30 mouse cellular contexts compared by ENCODE assay signal in the genomic region with DNA sequence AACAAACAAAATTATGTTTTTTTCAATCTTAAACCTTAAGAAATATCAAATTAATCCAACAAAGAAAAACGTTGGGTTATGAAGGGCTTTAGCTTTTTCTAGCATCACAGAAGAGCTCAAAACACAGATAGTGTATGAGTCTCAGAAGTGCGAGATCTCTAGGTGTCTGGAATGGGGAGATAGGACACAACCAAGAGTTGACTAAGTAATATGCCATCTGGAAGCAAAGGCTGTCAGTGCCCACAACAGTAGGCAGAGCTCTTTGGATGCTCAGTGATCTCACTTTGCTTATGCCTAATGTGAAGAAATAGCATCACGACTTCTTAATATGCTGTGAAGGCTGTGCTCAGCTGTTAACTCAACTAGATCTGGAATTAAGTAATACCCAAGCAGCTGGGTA.
DNase-seq lines count a peak whose midpoint lies in the region; ATAC-seq and TF ChIP-seq lines count a peak whose summit lies in the region.
"Had no signal": no experiment of that assay in that cellular context is flagged by ENCODE, and none has a peak within 500 bp of the region (broad histone marks: within the 10 kb centered on the region; RNA-seq: fewer than 3 reads in every experiment).

No protein-coding gene starts in this region.

- H3K4me3 ChIP-seq in stomach, embryonic 15.5 days (replicated peaks): no peak overlapping the region
- no peak overlapping the region for H3K4me3 ChIP-seq in stomach, postnatal 0 days (ENCODE audit: low read depth, low read length)
- no peak overlapping the region for H3K4me3 ChIP-seq in liver, embryonic 12.5 days
- no peak overlapping the region for H3K4me3 ChIP-seq in liver, postnatal 0 days (ENCODE audit: low read depth, low read length)
- H3K4me3 ChIP-seq in kidney, embryonic 15.5 days (replicated peaks): no peak overlapping the region
- H3K4me3 ChIP-seq: embryonic facial prominence, embryonic 12.5 days; hindbrain, embryonic 10.5 days; hindbrain, embryonic 15.5 days; midbrain, embryonic 10.5 days; midbrain, embryonic 15.5 days; neural tube, embryonic 15.5 days had no signal

- DNase-seq in stomach, postnatal 0 days (ENCODE audit: low spot score): no peak
- no peak for DNase-seq in liver, postnatal 0 days
- DNase-seq in embryo, embryonic 10.5 days (ENCODE audit: low spot score): no peak
- no peak for DNase-seq in ovary, postnatal 14 days (ENCODE audit: low spot score)
- DNase-seq: adrenal gland, adult 2 months; cerebellum, adult 8-10 months; cerebellum, postnatal 36 days; embryo, embryonic 11 days; gastrocnemius, postnatal 10 days; heart, postnatal 14 days; kidney, adult 18-20 months; kidney, postnatal 36 days; layer of hippocampus, postnatal 36 days; right cerebral cortex, postnatal 25 days; thymus, adult 2 months; thymus, postnatal 36 days had no signal

- no peak overlapping the region for H3K27ac ChIP-seq in stomach, embryonic 15.5 days
- no peak overlapping the region for H3K27ac ChIP-seq in stomach, postnatal 0 days (replicated peaks)
- H3K27ac ChIP-seq in liver, embryonic 12.5 days: no peak overlapping the region
- no peak overlapping the region for H3K27ac ChIP-seq in liver, postnatal 0 days (ENCODE audit: low read depth)
- H3K27ac ChIP-seq in kidney, embryonic 15.5 days: no peak overlapping the region
- H3K27ac ChIP-seq: embryonic facial prominence, embryonic 12.5 days; hindbrain, embryonic 10.5 days; hindbrain, embryonic 15.5 days; macrophage; midbrain, embryonic 10.5 days; midbrain, embryonic 15.5 days; neural tube, embryonic 15.5 days had no signal

- no peak overlapping the region for H3K4me2 ChIP-seq in stomach, embryonic 15.5 days
- no peak overlapping the region for H3K4me2 ChIP-seq in stomach, postnatal 0 days (replicated peaks; ENCODE audit: low read depth)
- H3K4me2 ChIP-seq in liver, embryonic 12.5 days: no peak overlapping the region
- no peak overlapping the region for H3K4me2 ChIP-seq in liver, postnatal 0 days (ENCODE audit: low read depth, low read length)
- no peak overlapping the region for H3K4me2 ChIP-seq in kidney, embryonic 15.5 days
- H3K4me2 ChIP-seq: embryonic facial prominence, embryonic 12.5 days; hindbrain, embryonic 15.5 days; midbrain, embryonic 15.5 days; neural tube, embryonic 15.5 days had no signal

- H3K4me1 ChIP-seq in stomach, embryonic 15.5 days: no peaks in the 10 kb centered on the region
- H3K4me1 ChIP-seq in stomach, postnatal 0 days (replicated peaks; ENCODE audit: control insufficient read depth, insufficient read depth): no peaks in the 10 kb centered on the region
- H3K4me1 ChIP-seq in liver, embryonic 12.5 days: peaks cover 20% of the 10 kb centered on the region
- H3K4me1 ChIP-seq in liver, postnatal 0 days (ENCODE audit: insufficient read depth): no peaks in the 10 kb centered on the region
- no peaks in the 10 kb centered on the region for H3K4me1 ChIP-seq in kidney, embryonic 15.5 days
- H3K4me1 ChIP-seq: embryonic facial prominence, embryonic 12.5 days had no signal

- no peaks in the 10 kb centered on the region for H3K27me3 ChIP-seq in stomach, embryonic 15.5 days (replicated peaks)
- no peaks in the 10 kb centered on the region for H3K27me3 ChIP-seq in stomach, postnatal 0 days (ENCODE audit: control insufficient read depth, insufficient read depth, low read length)
- no peaks in the 10 kb centered on the region for H3K27me3 ChIP-seq in liver, embryonic 12.5 days (replicated peaks)
- no peaks in the 10 kb centered on the region for H3K27me3 ChIP-seq in liver, postnatal 0 days (ENCODE audit: insufficient read depth, low read length)
- no peaks in the 10 kb centered on the region for H3K27me3 ChIP-seq in kidney, embryonic 15.5 days
- H3K27me3 ChIP-seq: embryonic facial prominence, embryonic 12.5 days; hindbrain, embryonic 15.5 days; midbrain, embryonic 15.5 days; neural tube, embryonic 15.5 days had no signal

- WGBS in stomach, embryonic 15.5 days: 83% methylated on average over 3 of the region's 3 CpGs
- WGBS in stomach, postnatal 0 days: 85% methylated on average over 3 of the region's 3 CpGs
- 46% methylated on average over 3 of the region's 3 CpGs for WGBS in liver, embryonic 12.5 days (ENCODE audit: insufficient replicate concordance)
- 62% methylated on average over 3 of the region's 3 CpGs for WGBS in liver, postnatal 0 days (ENCODE audit: insufficient replicate concordance)
- 89% methylated on average over 3 of the region's 3 CpGs for WGBS in kidney, embryonic 15.5 days

- no peaks in the 10 kb centered on the region for H3K36me3 ChIP-seq in stomach, embryonic 15.5 days
- H3K36me3 ChIP-seq in stomach, postnatal 0 days (ENCODE audit: control insufficient read depth, insufficient read depth, low read length): no peaks in the 10 kb centered on the region
- no peaks in the 10 kb centered on the region for H3K36me3 ChIP-seq in liver, embryonic 12.5 days
- no peaks in the 10 kb centered on the region for H3K36me3 ChIP-seq in liver, postnatal 0 days (replicated peaks; ENCODE audit: insufficient read depth, low read length)
- no peaks in the 10 kb centered on the region for H3K36me3 ChIP-seq in kidney, embryonic 15.5 days
- H3K36me3 ChIP-seq: embryonic facial prominence, embryonic 12.5 days; hindbrain, embryonic 10.5 days; hindbrain, embryonic 15.5 days; midbrain, embryonic 10.5 days; midbrain, embryonic 15.5 days; neural tube, embryonic 15.5 days had no signal

- no peak for TF ChIP-seq EP300 in stomach, postnatal 0 days (optimal IDR thresholded peaks at IDR 0.05)
- peak; percentile 41; the same call in 1 of the 2 replicates for TF ChIP-seq EP300 in liver, postnatal 0 days (IDR thresholded peaks at IDR 0.05; ENCODE audit: low read depth)

- peak; percentile 47; the same call in 1 of the 2 replicates for ATAC-seq in stomach, embryonic 15.5 days (ENCODE audit: insufficient read depth, low FRiP score, low read depth)
- ATAC-seq in stomach, postnatal 0 days (ENCODE audit: low FRiP score, low TSS enrichment): no peak
- ATAC-seq in liver, embryonic 12.5 days: peak; percentile 85
- ATAC-seq in liver, postnatal 0 days: peak; percentile 85
- ATAC-seq in kidney, embryonic 15.5 days (replicated peaks; ENCODE audit: low FRiP score): no peak
- ATAC-seq: activated CD4-positive, CD25-positive, alpha-beta regulatory T cell, adult 4 months; forebrain, embryonic 16.5 days; inflammation-experienced regulatory T-cells, adult 6 months; lung, postnatal 0 days; midbrain, embryonic 15.5 days had no signal

- H3K9me3 ChIP-seq in stomach, embryonic 15.5 days: no peaks in the 10 kb centered on the region
- no peaks in the 10 kb centered on the region for H3K9me3 ChIP-seq in stomach, postnatal 0 days (ENCODE audit: control insufficient read depth, low read length)
- no peaks in the 10 kb centered on the region for H3K9me3 ChIP-seq in liver, embryonic 12.5 days (replicated peaks)
- no peaks in the 10 kb centered on the region for H3K9me3 ChIP-seq in liver, postnatal 0 days (ENCODE audit: low read length)
- H3K9me3 ChIP-seq in kidney, embryonic 15.5 days (replicated peaks): no peaks in the 10 kb centered on the region
- H3K9me3 ChIP-seq: embryonic facial prominence, embryonic 12.5 days; hindbrain, embryonic 10.5 days; hindbrain, embryonic 15.5 days; midbrain, embryonic 10.5 days; midbrain, embryonic 15.5 days; neural tube, embryonic 15.5 days had no signal

- no peak overlapping the region for H3K9ac ChIP-seq in stomach, embryonic 15.5 days
- no peak overlapping the region for H3K9ac ChIP-seq in stomach, postnatal 0 days (ENCODE audit: low read length)
- H3K9ac ChIP-seq in liver, embryonic 12.5 days: no peak overlapping the region
- H3K9ac ChIP-seq in liver, postnatal 0 days (replicated peaks): no peak overlapping the region
- H3K9ac ChIP-seq in kidney, embryonic 15.5 days: no peak overlapping the region
- H3K9ac ChIP-seq: embryonic facial prominence, embryonic 12.5 days; hindbrain, embryonic 15.5 days; midbrain, embryonic 15.5 days; neural tube, embryonic 15.5 days had no signal

- TF ChIP-seq CTCF in stomach, postnatal 0 days (IDR thresholded peaks at IDR 0.05; ENCODE audit: low read depth): no peak
- no peak for TF ChIP-seq CTCF in liver, postnatal 0 days (IDR thresholded peaks at IDR 0.05; ENCODE audit: low read depth)

Comparison
In these comparisons a context has a peak if more than half of its experiments do, and no peak if none do; other contexts are left out.
1. ATAC-seq: peak in stomach, embryonic 15.5 days (single experiment), liver, embryonic 12.5 days (single experiment) and liver, postnatal 0 days (single experiment); none in stomach, postnatal 0 days (single experiment) and kidney, embryonic 15.5 days (single experiment).